ENCODE assay signal across 8 mouse cellular contexts in the genomic region with DNA sequence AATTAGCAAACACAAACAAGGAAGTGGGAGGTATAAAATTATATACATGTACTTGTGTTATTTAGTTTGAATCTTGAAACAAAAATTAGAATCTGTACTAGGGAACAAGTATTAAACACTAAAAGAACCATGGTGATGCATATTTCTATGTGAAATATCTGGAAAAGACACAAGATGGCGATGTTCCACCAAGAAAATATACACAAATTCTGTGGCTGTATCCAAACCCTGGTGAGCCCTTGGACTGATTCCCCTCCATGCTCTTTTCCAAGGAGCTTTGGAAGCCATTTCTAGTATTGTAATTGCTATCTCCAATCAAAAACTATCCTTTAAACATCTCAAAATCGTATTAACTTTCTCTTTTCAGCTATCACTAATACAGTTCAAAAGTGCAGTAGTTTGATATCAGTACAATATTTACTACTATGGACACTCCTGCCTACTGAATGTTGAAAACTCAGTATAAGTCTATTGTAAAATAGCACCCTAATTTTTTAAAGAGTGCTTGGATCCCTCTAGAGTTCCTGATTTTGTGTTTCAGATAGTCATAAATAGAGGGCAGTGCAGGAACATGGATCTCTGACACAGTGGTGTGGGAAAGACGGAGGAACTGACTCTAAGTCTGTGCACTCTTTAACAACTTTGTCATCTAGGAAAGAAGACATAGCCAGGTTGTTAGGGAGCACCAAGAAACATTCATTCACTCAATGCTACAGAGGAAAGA. TPM values are rescaled to one million over a fixed set of nuclear protein-coding genes. Genes with fewer than 3 reads are reported as not detected.
A peak's percentile ranks its signal among the peaks of the same experiment; 100 is the strongest.
DNase-seq lines count a peak whose midpoint lies in the region; ATAC-seq and TF ChIP-seq lines count a peak whose summit lies in the region.
"Had no signal": no experiment of that assay in that cellular context is flagged by ENCODE, and none has a peak within 500 bp of the region (broad histone marks: within the 10 kb centered on the region; RNA-seq: fewer than 3 reads in every experiment).

No protein-coding gene starts in this region.

- H3K4me1 ChIP-seq in forebrain, embryonic 13.5 days, result no peaks in the 10 kb centered on the region
- no peaks in the 10 kb centered on the region for H3K4me1 ChIP-seq in midbrain, postnatal 0 days (ENCODE audit: insufficient read depth, low read length)

- no peaks in the 10 kb centered on the region for H3K9me3 ChIP-seq in forebrain, embryonic 13.5 days (replicated peaks)
- H3K9me3 ChIP-seq in midbrain, postnatal 0 days (ENCODE audit: low read length), result no peaks in the 10 kb centered on the region
- H3K9me3 ChIP-seq: embryonic facial prominence, embryonic 13.5 days had no signal

- WGBS in forebrain, embryonic 13.5 days, result 43% methylated on average over 3 of the region's 3 CpGs
- WGBS in midbrain, postnatal 0 days, result 45% methylated on average over 3 of the region's 3 CpGs

- no peak overlapping the region for H3K4me3 ChIP-seq in forebrain, embryonic 13.5 days
- no peak overlapping the region for H3K4me3 ChIP-seq in midbrain, postnatal 0 days (ENCODE audit: low read depth, low read length)
- H3K4me3 ChIP-seq: embryonic facial prominence, embryonic 13.5 days had no signal

- no peak overlapping the region for H3K9ac ChIP-seq in forebrain, embryonic 13.5 days
- H3K9ac ChIP-seq in midbrain, postnatal 0 days (replicated peaks; ENCODE audit: low read length, poor library complexity, severe bottlenecking), result no peak overlapping the region
- H3K9ac ChIP-seq: embryonic facial prominence, embryonic 13.5 days had no signal

- H3K27ac ChIP-seq in forebrain, embryonic 13.5 days, result no peak overlapping the region
- H3K27ac ChIP-seq in midbrain, postnatal 0 days (ENCODE audit: low read depth, low read length), result no peak overlapping the region
- H3K27ac ChIP-seq: embryonic facial prominence, embryonic 13.5 days had no signal

- no peak overlapping the region for H3K4me2 ChIP-seq in forebrain, embryonic 13.5 days
- no peak overlapping the region for H3K4me2 ChIP-seq in midbrain, postnatal 0 days (ENCODE audit: low read depth, low read length, poor library complexity, severe bottlenecking)
- H3K4me2 ChIP-seq: embryonic facial prominence, embryonic 13.5 days had no signal

- no peaks in the 10 kb centered on the region for H3K27me3 ChIP-seq in forebrain, embryonic 13.5 days
- H3K27me3 ChIP-seq in midbrain, postnatal 0 days (ENCODE audit: insufficient read depth, low read length), result no peaks in the 10 kb centered on the region
- H3K27me3 ChIP-seq: embryonic facial prominence, embryonic 13.5 days had no signal

- peak; percentile 76 for ATAC-seq in forebrain, embryonic 13.5 days
- peak; percentile 72; the same call in 1 of the 2 replicates for ATAC-seq in midbrain, postnatal 0 days (ENCODE audit: low FRiP score)

- peak; percentile 81 for TF ChIP-seq CTCF in midbrain, postnatal 0 days (IDR thresholded peaks at IDR 0.05)

- DNase-seq in left cerebral cortex, adult 18-20 months (ENCODE audit: low spot score in 2 of 2), result peak; percentile 11 to 19
- no peak for DNase-seq in left cerebral cortex, adult 8-10 months (ENCODE audit: low spot score in 2 of 2)
- DNase-seq in R1 (ENCODE audit: low read depth, low spot score), result peak; percentile 84
- DNase-seq in kidney, postnatal 36 days, result peak; percentile 15 to 48
- peak; percentile 87 for DNase-seq in midbrain, postnatal 0 days (ENCODE audit: low spot score)
- no peak for DNase-seq in urinary bladder, postnatal 25 days (ENCODE audit: low spot score)

- no peaks in the 10 kb centered on the region for H3K36me3 ChIP-seq in forebrain, embryonic 13.5 days (ENCODE audit: poor library complexity, severe bottlenecking)
- no peaks in the 10 kb centered on the region for H3K36me3 ChIP-seq in midbrain, postnatal 0 days (ENCODE audit: insufficient read depth, low read length)
- H3K36me3 ChIP-seq: embryonic facial prominence, embryonic 13.5 days had no signal

RNA-seq across cellular contexts. Expression of a gene that starts 16.8 kb away (rescaled TPM):
- total RNA-seq in left cerebral cortex, adult 18-20 months (2021), result 10 to 100 TPM; 11.0 to 12.3 TPM
- 10 to 100 TPM in 2 of 4 experiments, 1 to 10 TPM in 2; 5.6 to 11.3 (median 8.7) TPM for total RNA-seq in left cerebral cortex, adult 8-10 months (2022)
- polyA plus RNA-seq in forebrain, embryonic 13.5 days (2015; fragmentation: Nextera tagmentation; extraction: Ambion mirVana), result 39.4 and 43.3 TPM in 2 replicates
- 15.2 and 21.1 TPM in 2 replicates for total RNA-seq in midbrain, postnatal 0 days (2014; rRNA removed)
- polyA plus RNA-seq in midbrain, postnatal 0 days (2015; fragmentation: Nextera tagmentation; extraction: Ambion mirVana), result 32.5 TPM in 2 replicates

Comparison
In these comparisons a context has a peak if more than half of its experiments do, and no peak if none do; other contexts are left out.
1. DNase-seq: peak in left cerebral cortex, adult 18-20 months (2 of 2), R1 (single experiment), kidney, postnatal 36 days (2 of 2) and midbrain, postnatal 0 days (single experiment); none in left cerebral cortex, adult 8-10 months (0 of 2) and urinary bladder, postnatal 25 days (single experiment).